Mouse (Mus musculus): Measurements from ENCODE around the gene Myo1e. TPM values are rescaled to one million over a fixed set of nuclear protein-coding genes. Genes with fewer than 3 reads are reported as not detected.

Myo1e gene
- polyA plus RNA-seq, 1 experiment from 2014 or later: 10.7 TPM

DNA sequence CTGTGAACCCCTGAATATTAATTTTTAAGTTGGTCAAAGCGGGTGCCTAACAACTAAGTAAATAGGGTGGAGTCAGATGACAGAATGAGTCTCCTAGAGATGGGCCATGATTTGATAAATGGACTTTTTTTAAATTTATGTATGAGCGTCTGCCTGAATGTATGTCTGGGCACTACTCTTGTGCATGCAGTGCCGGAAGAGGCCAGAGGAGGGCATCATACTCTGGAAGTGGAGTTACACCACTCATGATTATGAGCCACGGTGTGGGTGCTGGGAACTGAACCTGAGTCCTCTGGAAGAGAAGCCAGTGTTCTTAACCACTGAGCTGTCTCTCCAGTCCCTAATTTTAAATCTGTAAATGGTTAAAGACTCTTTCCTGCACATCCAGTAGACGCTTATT is 93.6 kb downstream of the Myo1e start:
- peaks cover 4% of the 10 kb centered on the region; the same call in 1 of the 2 replicates for H3K4me1 ChIP-seq (ENCODE audit: control insufficient read depth, insufficient read depth, low read length)
- no peak overlapping the region for H3K4me3 ChIP-seq (ENCODE audit: low read depth, low read length)
- no peaks in the 10 kb centered on the region for H3K27me3 ChIP-seq (ENCODE audit: control insufficient read depth, insufficient read depth, low read length)
- no peak for DNase-seq (ENCODE audit: low spot score)
- ATAC-seq (ENCODE audit: insufficient read depth, low FRiP score, low TSS enrichment): no peak
- H3K9me3 ChIP-seq (ENCODE audit: control insufficient read depth, low read length): no peaks in the 10 kb centered on the region
- 95% methylated on average over 5 of the region's 5 CpGs for WGBS
- no peak overlapping the region for H3K4me2 ChIP-seq (ENCODE audit: low read depth)
- no peak overlapping the region for H3K9ac ChIP-seq (ENCODE audit: low read length)
- H3K36me3 ChIP-seq (ENCODE audit: control insufficient read depth, insufficient read depth, low read length): no peaks in the 10 kb centered on the region
- H3K27ac ChIP-seq (ENCODE audit: low read depth, low read length): no peak overlapping the region

DNA sequence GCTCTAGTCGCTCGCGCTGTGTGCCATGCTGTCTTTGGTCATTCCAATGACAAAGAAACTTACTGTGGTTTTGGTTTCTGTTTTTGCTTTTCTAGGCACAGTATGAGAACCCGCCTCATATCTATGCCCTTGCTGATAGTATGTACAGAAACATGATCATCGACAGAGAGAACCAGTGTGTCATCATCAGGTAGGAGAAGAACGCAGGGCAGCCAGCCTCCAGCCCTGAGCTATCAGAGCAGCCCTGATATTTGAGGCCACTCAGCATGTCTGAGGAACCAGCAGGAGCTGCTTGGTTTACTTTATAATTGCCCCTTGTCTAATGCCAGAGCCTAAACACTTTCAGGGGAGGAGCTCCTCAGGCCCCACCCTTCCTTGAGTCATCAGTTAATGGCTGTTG is 94.4 kb downstream of the Myo1e start:
- DNase-seq (ENCODE audit: low spot score) (no peak), ATAC-seq (ENCODE audit: insufficient read depth, low FRiP score, low TSS enrichment) (no peak)
- Histone ChIP-seq H3K4me1 (ENCODE audit: control insufficient read depth, insufficient read depth, low read length) (peaks cover 4% of the 10 kb centered on the region; the same call in 1 of the 2 replicates), H3K9ac (ENCODE audit: low read length) (no peak overlapping the region), H3K36me3 (ENCODE audit: control insufficient read depth, insufficient read depth, low read length) (no peaks in the 10 kb centered on the region), H3K27ac (ENCODE audit: low read depth, low read length) (no peak overlapping the region), H3K27me3 (ENCODE audit: control insufficient read depth, insufficient read depth, low read length) (no peaks in the 10 kb centered on the region), H3K4me3 (ENCODE audit: low read depth, low read length) (no peak overlapping the region), H3K9me3 (ENCODE audit: control insufficient read depth, low read length) (no peaks in the 10 kb centered on the region), H3K4me2 (ENCODE audit: low read depth) (no peak overlapping the region)
- WGBS: 96% methylated on average over 6 of the region's 6 CpGs

DNA sequence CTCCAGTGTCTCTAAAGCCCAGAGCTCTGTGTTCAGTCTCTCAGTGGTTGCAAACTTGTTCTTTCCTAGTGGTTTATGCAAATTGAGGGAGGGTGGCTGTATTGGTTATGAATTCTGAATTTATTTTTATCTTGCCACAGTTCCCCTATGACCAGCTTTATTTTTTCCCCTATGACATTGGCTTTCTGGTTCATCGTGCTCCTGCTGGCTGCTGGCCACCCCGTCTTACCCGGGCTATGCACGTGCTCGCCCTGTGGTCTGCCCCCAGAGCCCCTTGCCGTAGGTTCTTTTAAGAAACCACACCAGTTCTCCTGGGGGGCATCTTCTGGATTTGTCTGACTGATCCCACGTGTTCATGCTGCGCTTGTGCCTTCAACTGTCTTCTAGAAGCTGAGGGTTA is 97.8 kb downstream of the Myo1e start:
- Histone ChIP-seq H3K27ac (ENCODE audit: low read depth, low read length) (no peak overlapping the region), H3K4me1 (ENCODE audit: control insufficient read depth, insufficient read depth, low read length) (no peaks in the 10 kb centered on the region), H3K36me3 (ENCODE audit: control insufficient read depth, insufficient read depth, low read length) (no peaks in the 10 kb centered on the region), H3K4me2 (ENCODE audit: low read depth) (no peak overlapping the region), H3K9ac (ENCODE audit: low read length) (no peak overlapping the region), H3K9me3 (ENCODE audit: control insufficient read depth, low read length) (no peaks in the 10 kb centered on the region), H3K27me3 (ENCODE audit: control insufficient read depth, insufficient read depth, low read length) (no peaks in the 10 kb centered on the region), H3K4me3 (ENCODE audit: low read depth, low read length) (no peak overlapping the region)
- ATAC-seq (ENCODE audit: insufficient read depth, low FRiP score, low TSS enrichment): no peak
- 96% methylated on average over 8 of the region's 8 CpGs for WGBS
- no peak for DNase-seq (ENCODE audit: low spot score)

DNA sequence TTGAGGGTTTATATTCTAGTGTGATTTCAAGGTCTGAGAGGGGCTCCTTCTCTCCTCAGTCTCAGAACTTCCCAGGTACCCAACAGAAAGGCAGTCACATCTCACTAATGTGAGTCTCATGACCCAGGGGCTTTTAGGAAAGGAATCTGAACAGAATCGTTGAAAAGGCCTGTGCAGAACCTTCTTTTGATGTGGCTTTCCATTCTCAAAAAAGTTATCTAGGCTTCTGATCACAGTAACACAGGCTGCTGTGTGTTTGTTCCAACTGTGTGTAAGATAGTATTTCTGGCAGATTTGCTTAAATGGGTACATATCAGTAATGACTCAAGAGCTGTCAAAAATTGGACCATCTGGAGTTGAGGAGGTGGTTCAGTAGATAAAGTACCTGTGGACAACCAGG is 102.9 kb downstream of the Myo1e start:
- H3K9ac ChIP-seq (ENCODE audit: low read length): no peak overlapping the region
- no peak overlapping the region for H3K4me3 ChIP-seq (ENCODE audit: low read depth, low read length)
- H3K4me2 ChIP-seq (ENCODE audit: low read depth): no peak overlapping the region
- WGBS: 78% methylated on average over 1 of the region's 1 CpGs
- no peak overlapping the region for H3K27ac ChIP-seq (ENCODE audit: low read depth, low read length)
- H3K9me3 ChIP-seq (ENCODE audit: control insufficient read depth, low read length): no peaks in the 10 kb centered on the region
- H3K4me1 ChIP-seq (ENCODE audit: control insufficient read depth, insufficient read depth, low read length): no peaks in the 10 kb centered on the region
- H3K36me3 ChIP-seq (ENCODE audit: control insufficient read depth, insufficient read depth, low read length): no peaks in the 10 kb centered on the region
- no peaks in the 10 kb centered on the region for H3K27me3 ChIP-seq (ENCODE audit: control insufficient read depth, insufficient read depth, low read length)
- DNase-seq (ENCODE audit: low spot score) (no peak), ATAC-seq (ENCODE audit: insufficient read depth, low FRiP score, low TSS enrichment) (no peak)

GRCm38 (mm10) chr9:70314019-70314418 is 106.9 kb downstream of the Myo1e start:
- ATAC-seq (ENCODE audit: insufficient read depth, low FRiP score, low TSS enrichment) (no peak), DNase-seq (ENCODE audit: low spot score) (no peak)
- Histone ChIP-seq H3K4me1 (ENCODE audit: control insufficient read depth, insufficient read depth, low read length) (no peaks in the 10 kb centered on the region), H3K4me2 (ENCODE audit: low read depth) (no peak overlapping the region), H3K9ac (ENCODE audit: low read length) (no peak overlapping the region), H3K27me3 (ENCODE audit: control insufficient read depth, insufficient read depth, low read length) (no peaks in the 10 kb centered on the region), H3K36me3 (ENCODE audit: control insufficient read depth, insufficient read depth, low read length) (no peaks in the 10 kb centered on the region), H3K9me3 (ENCODE audit: control insufficient read depth, low read length) (no peaks in the 10 kb centered on the region), H3K4me3 (ENCODE audit: low read depth, low read length) (no peak overlapping the region), H3K27ac (ENCODE audit: low read depth, low read length) (no peak overlapping the region)
- 97% methylated on average over 1 of the region's 1 CpGs for WGBS

GRCm38 (mm10) chr9:70315130-70315529 is 108.0 kb downstream of the Myo1e start:
- DNase-seq (ENCODE audit: low spot score) (no peak), ATAC-seq (ENCODE audit: insufficient read depth, low FRiP score, low TSS enrichment) (no peak)
- no peak overlapping the region for H3K4me2 ChIP-seq (ENCODE audit: low read depth)
- no peak overlapping the region for H3K27ac ChIP-seq (ENCODE audit: low read depth, low read length)
- WGBS: 77% methylated on average over 4 of the region's 4 CpGs
- no peaks in the 10 kb centered on the region for H3K9me3 ChIP-seq (ENCODE audit: control insufficient read depth, low read length)
- H3K4me3 ChIP-seq (ENCODE audit: low read depth, low read length): no peak overlapping the region
- no peaks in the 10 kb centered on the region for H3K36me3 ChIP-seq (ENCODE audit: control insufficient read depth, insufficient read depth, low read length)
- no peaks in the 10 kb centered on the region for H3K27me3 ChIP-seq (ENCODE audit: control insufficient read depth, insufficient read depth, low read length)
- no peaks in the 10 kb centered on the region for H3K4me1 ChIP-seq (ENCODE audit: control insufficient read depth, insufficient read depth, low read length)
- H3K9ac ChIP-seq (ENCODE audit: low read length): no peak overlapping the region

DNA sequence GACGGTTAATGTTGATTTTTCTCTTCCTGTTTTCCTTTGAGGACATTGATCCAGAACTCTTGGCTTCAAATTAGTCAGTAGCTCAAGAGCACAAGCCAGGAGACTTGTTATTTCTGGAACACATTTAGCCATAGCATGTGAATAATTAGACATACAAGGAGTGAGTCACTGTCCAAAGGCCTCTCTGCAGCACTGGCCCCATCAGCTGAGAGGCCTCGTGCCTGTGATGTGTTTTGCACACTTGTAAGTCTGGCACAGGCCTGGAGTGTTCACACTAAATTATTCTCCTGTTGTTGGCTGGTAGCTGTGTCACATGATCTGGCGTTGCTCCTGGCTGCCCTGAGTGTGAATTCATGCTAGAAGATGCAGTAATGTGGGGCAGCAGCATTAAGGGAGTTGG is 111.5 kb downstream of the Myo1e start:
- DNase-seq (ENCODE audit: low spot score) (no peak), ATAC-seq (ENCODE audit: insufficient read depth, low FRiP score, low TSS enrichment) (no peak)
- no peak overlapping the region for H3K4me3 ChIP-seq (ENCODE audit: low read depth, low read length)
- no peaks in the 10 kb centered on the region for H3K27me3 ChIP-seq (ENCODE audit: control insufficient read depth, insufficient read depth, low read length)
- H3K9ac ChIP-seq (ENCODE audit: low read length): no peak overlapping the region
- no peaks in the 10 kb centered on the region for H3K4me1 ChIP-seq (ENCODE audit: control insufficient read depth, insufficient read depth, low read length)
- H3K9me3 ChIP-seq (ENCODE audit: control insufficient read depth, low read length): no peaks in the 10 kb centered on the region
- no peak overlapping the region for H3K27ac ChIP-seq (ENCODE audit: low read depth, low read length)
- no peaks in the 10 kb centered on the region for H3K36me3 ChIP-seq (ENCODE audit: control insufficient read depth, insufficient read depth, low read length)
- WGBS: 66% methylated on average over 3 of the region's 3 CpGs
- no peak overlapping the region for H3K4me2 ChIP-seq (ENCODE audit: low read depth)

GRCm38 (mm10) chr9:70324336-70324735 is 117.2 kb downstream of the Myo1e start:
- no peak for ATAC-seq (ENCODE audit: insufficient read depth, low FRiP score, low TSS enrichment)
- no peaks in the 10 kb centered on the region for H3K9me3 ChIP-seq (ENCODE audit: control insufficient read depth, low read length)

GRCm38 (mm10) chr9:70325880-70326595 is 118.9 kb downstream of the Myo1e start:
- Histone ChIP-seq H3K4me2 (ENCODE audit: low read depth) (no peak overlapping the region), H3K4me3 (ENCODE audit: low read depth, low read length) (no peak overlapping the region), H3K9ac (ENCODE audit: low read length) (no peak overlapping the region), H3K4me1 (ENCODE audit: control insufficient read depth, insufficient read depth, low read length) (no peaks in the 10 kb centered on the region), H3K27ac (ENCODE audit: low read depth, low read length) (no peak overlapping the region), H3K36me3 (ENCODE audit: control insufficient read depth, insufficient read depth, low read length) (no peaks in the 10 kb centered on the region), H3K9me3 (ENCODE audit: control insufficient read depth, low read length) (no peaks in the 10 kb centered on the region), H3K27me3 (ENCODE audit: control insufficient read depth, insufficient read depth, low read length) (no peaks in the 10 kb centered on the region)
- ATAC-seq (ENCODE audit: insufficient read depth, low FRiP score, low TSS enrichment) (no peak), DNase-seq (ENCODE audit: low spot score) (no peak)
- WGBS: 67% methylated on average over 8 of the region's 8 CpGs

More at GRCm38 (mm10) chr9:70324336-70324735, 117.2 kb downstream of the Myo1e start:
- DNase-seq (ENCODE audit: low spot score): no peak
- Histone ChIP-seq H3K27ac (ENCODE audit: low read depth, low read length) (no peak overlapping the region), H3K9ac (ENCODE audit: low read length) (no peak overlapping the region), H3K4me2 (ENCODE audit: low read depth) (no peak overlapping the region), H3K4me1 (ENCODE audit: control insufficient read depth, insufficient read depth, low read length) (no peaks in the 10 kb centered on the region), H3K4me3 (ENCODE audit: low read depth, low read length) (no peak overlapping the region), H3K27me3 (ENCODE audit: control insufficient read depth, insufficient read depth, low read length) (no peaks in the 10 kb centered on the region), H3K36me3 (ENCODE audit: control insufficient read depth, insufficient read depth, low read length) (no peaks in the 10 kb centered on the region)
- WGBS: 87% methylated on average over 4 of the region's 4 CpGs
